Comparison of ENCODE assay signal across 15 mouse cellular contexts in the genomic region with DNA sequence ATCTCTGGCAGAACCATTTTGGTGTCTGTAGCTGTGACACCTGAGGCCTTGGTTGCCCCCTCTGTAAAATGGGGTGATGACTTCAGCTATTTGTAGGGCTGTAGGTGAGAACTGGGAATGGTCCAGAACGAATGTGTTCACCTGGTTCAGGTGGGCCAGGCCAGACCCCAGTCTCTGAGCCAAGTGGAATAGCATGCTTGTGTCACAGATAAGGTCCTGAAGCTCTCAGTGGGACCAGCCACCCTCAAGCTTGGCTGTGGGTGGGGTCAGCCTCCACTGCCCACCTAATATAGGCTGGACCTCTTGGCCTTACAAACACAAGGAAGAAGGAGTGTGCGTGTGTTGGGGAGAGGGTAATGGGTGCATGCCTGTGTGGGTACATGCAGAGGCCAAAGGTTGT. TPM values are rescaled to one million over a fixed set of nuclear protein-coding genes. Genes with fewer than 3 reads are reported as not detected.
DNase-seq lines count a peak whose midpoint lies in the region; TF ChIP-seq lines count a peak whose summit lies in the region.
"Had no signal": no experiment of that assay in that cellular context is flagged by ENCODE, and none has a peak within 500 bp of the region (broad histone marks: within the 10 kb centered on the region; RNA-seq: fewer than 3 reads in every experiment).

No protein-coding gene starts in this region.

- 85% methylated on average over 2 of the region's 2 CpGs for WGBS in bone marrow, adult 2 months

- H3K4me1 ChIP-seq in bone marrow, adult 2 months (ENCODE audit: control insufficient read depth, insufficient read depth, low read length) = no peaks in the 10 kb centered on the region; the same call in 1 of the 2 replicates

- no peak for TF ChIP-seq POLR2A in bone marrow, adult 2 months (IDR thresholded peaks at IDR 0.05; ENCODE audit: borderline replicate concordance, control insufficient read depth, low read depth, low read length)

- no peak for TF ChIP-seq CTCF in bone marrow, adult 2 months (IDR thresholded peaks at IDR 0.05; ENCODE audit: control insufficient read depth, insufficient read depth, low read length)

- H3K4me3 ChIP-seq in bone marrow, adult 2 months (replicated peaks; ENCODE audit: control insufficient read depth, low read depth, low read length) = no peak overlapping the region
- H3K4me3 ChIP-seq: heart, embryonic 12.5 days; heart, embryonic 15.5 days; hindbrain, embryonic 10.5 days had no signal

- peak overlapping the region; percentile 12; the same call in 1 of the 2 replicates for H3K27ac ChIP-seq in bone marrow, adult 2 months (ENCODE audit: control insufficient read depth, insufficient read depth, low read depth, low read length, poor library complexity)
- H3K27ac ChIP-seq: heart, embryonic 15.5 days; hindbrain, embryonic 10.5 days; hindbrain, embryonic 14.5 days; hindbrain, postnatal 0 days had no signal

- DNase-seq in cerebellum, adult 11-12 months = peak; percentile 26
- no peak for DNase-seq in cerebellum, postnatal 36 days
- peak; percentile 92 for DNase-seq in heart, adult 11 months
- DNase-seq in heart, adult 18-20 months = no peak
- no peak for DNase-seq in embryo, embryonic 10.5 days (ENCODE audit: low spot score)
- DNase-seq: adrenal gland, adult 8-10 months had no signal

RNA-seq across cellular contexts. Expression of a gene that starts 9.5 kb away (rescaled TPM):
- total RNA-seq in heart, adult 18-20 months (2021) = 100 to 1,000 TPM; 145 to 150 TPM
- polyA plus RNA-seq in bone marrow, adult 2 months (2011; ENCODE audit: insufficient read depth, insufficient read length, low replicate concordance, missing spikeins) = 27.5 and 41.1 TPM in 2 replicates

RNA-seq across cellular contexts. Expression of a gene that starts 19.1 kb away (rescaled TPM):
- 100 to 1,000 TPM; 122 to 123 TPM for total RNA-seq in heart, adult 18-20 months (2021)
- 21.4 and 36.6 TPM in 2 replicates for polyA plus RNA-seq in bone marrow, adult 2 months (2011; ENCODE audit: insufficient read depth, insufficient read length, low replicate concordance, missing spikeins)

RNA-seq across cellular contexts. Expression of a gene that starts 42.2 kb away (rescaled TPM):
- total RNA-seq in heart, adult 18-20 months (2021) = 1 to 10 TPM in 1 of 2 experiments, under 1 TPM in 1; 0.55 to 1.3 TPM
- polyA plus RNA-seq in bone marrow, adult 2 months (2011; ENCODE audit: insufficient read depth, insufficient read length, low replicate concordance, missing spikeins) = 3.0 and 10.2 TPM in 2 replicates

RNA-seq across cellular contexts. Expression of a gene that starts 58.5 kb away (rescaled TPM):
- 10 to 100 TPM; 70.1 to 70.9 TPM for total RNA-seq in heart, adult 18-20 months (2021)
- not detected in 2 replicates for polyA plus RNA-seq in bone marrow, adult 2 months (2011; ENCODE audit: insufficient read depth, insufficient read length, low replicate concordance, missing spikeins)
- total RNA-seq: granulocyte monocyte progenitor cell, adult 5-6 weeks had no signal
- polyA plus RNA-seq: activated CD4-positive, CD25-positive, alpha-beta regulatory T cell, adult 4 months; inflammation-experienced regulatory T-cells, adult 6 months had no signal

Comparison
In these comparisons a context has a peak if more than half of its experiments do, and no peak if none do; other contexts are left out.
1. DNase-seq: peak in cerebellum, adult 11-12 months (single experiment) and heart, adult 11 months (single experiment); none in cerebellum, postnatal 36 days (0 of 2), heart, adult 18-20 months (0 of 2) and embryo, embryonic 10.5 days (single experiment).